Mouse (Mus musculus): ENCODE results near the gene Id2. TPM values are rescaled to one million over a fixed set of nuclear protein-coding genes. Genes with fewer than 3 reads are reported as not detected.

Id2 gene
- polyA plus RNA-seq, 1 experiment, result 88.2 TPM

DNA sequence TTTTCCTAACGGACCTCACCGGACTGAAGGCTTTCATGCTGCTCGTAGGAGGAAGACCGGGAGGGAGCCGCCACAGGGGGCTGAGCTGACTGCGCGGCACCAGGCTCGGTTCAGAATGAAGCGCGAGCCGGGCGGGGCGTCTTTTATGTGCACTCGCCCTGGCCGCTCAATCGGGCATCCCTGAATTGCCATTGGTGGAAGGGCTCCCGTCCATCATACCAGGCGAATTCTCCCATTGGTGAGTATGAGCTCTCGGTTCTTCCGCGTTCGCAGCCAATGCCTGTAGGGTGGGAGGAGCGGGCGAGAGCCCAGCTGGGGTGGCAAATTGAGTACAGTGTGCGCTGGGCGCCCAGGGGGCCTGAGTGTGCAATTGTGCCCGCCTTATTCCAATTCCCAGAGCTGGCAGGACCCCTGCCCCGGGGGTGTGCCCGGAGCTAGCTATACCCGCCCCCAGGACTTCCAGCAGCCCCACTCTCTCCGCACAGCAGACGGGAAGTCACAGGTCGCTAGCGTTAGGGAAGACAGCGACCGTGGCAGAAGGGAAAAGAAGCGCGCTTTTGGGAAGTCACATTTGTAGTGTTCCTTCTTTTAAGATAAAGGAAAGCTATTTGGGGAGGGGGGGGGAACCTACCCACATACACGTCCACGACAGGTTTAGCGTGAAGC lies 833 bp downstream of the Id2 start:
- H3K27ac ChIP-seq (ENCODE audit: insufficient read depth, low read depth, low read length), result peak overlapping the region; percentile 76
- TF ChIP-seq CTCF (IDR thresholded peaks at IDR 0.05; ENCODE audit: extremely low read depth, insufficient read length, insufficient replicate concordance, low read depth, low read length), result no peak
- peak; percentile 99 for TF ChIP-seq POLR2A (IDR thresholded peaks at IDR 0.05; ENCODE audit: low read depth, low read length)

GRCm38 (mm10) chr12:25095538-25095937 lies 1.4 kb downstream of the Id2 start:
- Histone ChIP-seq H3K27ac (ENCODE audit: insufficient read depth, low read depth, low read length) (peak overlapping the region; percentile 55), H3K27me3 (ENCODE audit: control insufficient read depth, insufficient read depth, low read length) (no peaks in the 10 kb centered on the region), H3K36me3 (ENCODE audit: control insufficient read depth, insufficient read depth, low read length) (no peaks in the 10 kb centered on the region), H3K4me3 (ENCODE audit: low read depth, low read length) (peak overlapping the region; percentile 85), H3K4me1 (ENCODE audit: control insufficient read depth, insufficient read depth, insufficient read length, low read length) (peaks cover 20% of the 10 kb centered on the region)
- under 1% methylated on average over 19 of the region's 19 CpGs for WGBS
- no peak for TF ChIP-seq CTCF (IDR thresholded peaks at IDR 0.05; ENCODE audit: extremely low read depth, insufficient read length, insufficient replicate concordance, low read depth, low read length)
- no peak for TF ChIP-seq POLR2A (IDR thresholded peaks at IDR 0.05; ENCODE audit: low read depth, low read length)

More for the DNA sequence above, 833 bp downstream of the Id2 start:
- Histone ChIP-seq H3K4me3 (ENCODE audit: low read depth, low read length) (peak overlapping the region; percentile 85), H3K36me3 (ENCODE audit: control insufficient read depth, insufficient read depth, low read length) (no peaks in the 10 kb centered on the region), H3K4me1 (ENCODE audit: control insufficient read depth, insufficient read depth, insufficient read length, low read length) (peaks cover 22% of the 10 kb centered on the region), H3K27me3 (ENCODE audit: control insufficient read depth, insufficient read depth, low read length) (no peaks in the 10 kb centered on the region)
- under 1% methylated on average over 41 of the region's 41 CpGs for WGBS

DNA sequence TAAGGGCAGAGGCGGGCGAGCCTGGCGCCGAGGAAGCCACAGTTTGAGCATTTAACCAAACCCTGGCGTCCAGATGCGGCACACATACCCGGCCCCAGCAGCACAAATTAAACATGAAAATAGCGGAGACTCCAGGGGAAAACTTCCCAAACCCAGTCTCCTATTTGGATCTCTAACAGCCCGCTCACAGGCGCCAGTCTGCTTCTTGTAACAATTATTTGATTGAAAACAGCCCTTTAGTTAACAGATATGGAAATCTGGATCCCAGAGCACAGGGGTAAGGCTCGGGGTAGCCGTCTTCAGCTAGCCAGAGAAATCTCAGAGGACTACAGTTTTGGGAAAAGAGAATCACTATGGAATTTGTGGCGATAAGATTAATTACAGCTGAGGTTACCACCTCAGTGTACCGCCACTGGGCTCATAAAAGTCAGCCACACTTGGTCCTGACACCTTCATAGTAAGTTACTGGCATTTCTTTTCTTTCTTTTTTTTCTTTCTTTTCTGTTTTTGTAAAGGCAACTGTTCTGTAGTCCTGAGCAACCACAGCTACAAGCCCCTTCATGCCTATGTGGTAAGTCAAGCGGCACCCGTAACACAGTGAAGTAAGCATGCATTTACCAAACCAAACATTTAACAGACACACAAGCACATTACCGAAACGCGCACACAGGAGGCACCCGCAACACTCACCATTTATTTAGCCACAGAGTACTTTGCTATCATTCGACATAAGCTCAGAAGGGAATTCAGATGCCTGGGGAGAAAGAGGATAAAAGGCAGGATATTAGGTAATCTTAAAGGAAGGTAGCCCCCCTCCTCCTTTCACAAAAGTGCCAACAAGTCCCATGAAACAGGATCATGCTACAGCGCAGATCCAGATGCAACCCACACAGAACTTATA lies 2.1 kb downstream of the Id2 start:
- H3K36me3 ChIP-seq (ENCODE audit: control insufficient read depth, insufficient read depth, low read length), result no peaks in the 10 kb centered on the region
- H3K4me3 ChIP-seq (ENCODE audit: low read depth, low read length), result peak overlapping the region; percentile 85
- H3K27me3 ChIP-seq (ENCODE audit: control insufficient read depth, insufficient read depth, low read length), result no peaks in the 10 kb centered on the region
- TF ChIP-seq CTCF (IDR thresholded peaks at IDR 0.05; ENCODE audit: extremely low read depth, insufficient read length, insufficient replicate concordance, low read depth, low read length), result no peak
- no peak for TF ChIP-seq POLR2A (IDR thresholded peaks at IDR 0.05; ENCODE audit: low read depth, low read length)
- under 1% methylated on average over 22 of the region's 22 CpGs for WGBS
- peak overlapping the region; percentile 55 for H3K27ac ChIP-seq (ENCODE audit: insufficient read depth, low read depth, low read length)
- H3K4me1 ChIP-seq (ENCODE audit: control insufficient read depth, insufficient read depth, insufficient read length, low read length), result peaks cover 20% of the 10 kb centered on the region

DNA sequence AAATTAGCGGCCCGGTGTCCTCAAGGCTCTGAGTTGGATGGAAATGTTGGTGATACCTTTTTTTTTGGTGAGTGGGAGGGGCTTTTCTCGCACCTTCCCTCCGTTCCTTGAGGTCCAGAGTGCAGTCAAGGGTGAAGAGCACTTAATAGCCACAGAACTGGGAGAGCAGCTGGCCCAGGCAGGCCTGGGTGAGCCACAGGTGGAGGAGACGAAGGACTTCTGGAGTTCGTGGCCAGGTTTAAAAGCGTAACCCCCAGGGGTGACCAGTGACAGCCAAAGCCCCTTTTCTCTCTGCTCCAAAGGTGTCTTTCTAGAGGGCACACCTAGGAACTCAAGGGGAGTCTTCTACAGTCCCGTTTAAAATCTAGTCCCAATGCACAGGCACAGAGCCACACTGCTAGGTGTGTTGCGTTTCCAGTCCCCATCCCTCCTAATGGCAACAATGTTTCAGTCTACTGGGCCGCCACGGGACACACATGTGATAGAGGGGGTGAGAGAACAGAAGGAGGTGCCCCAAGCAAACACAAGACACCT lies 3.6 kb downstream of the Id2 start:
- Histone ChIP-seq H3K4me1 (ENCODE audit: control insufficient read depth, insufficient read depth, insufficient read length, low read length) (peaks cover 19% of the 10 kb centered on the region), H3K27ac (ENCODE audit: insufficient read depth, low read depth, low read length) (peak overlapping the region; percentile 3; the same call in 1 of the 2 replicates), H3K36me3 (ENCODE audit: control insufficient read depth, insufficient read depth, low read length) (no peaks in the 10 kb centered on the region), H3K4me3 (ENCODE audit: low read depth, low read length) (peak overlapping the region; percentile 31), H3K27me3 (ENCODE audit: control insufficient read depth, insufficient read depth, low read length) (no peaks in the 10 kb centered on the region)
- TF ChIP-seq CTCF (IDR thresholded peaks at IDR 0.05; ENCODE audit: extremely low read depth, insufficient read length, insufficient replicate concordance, low read depth, low read length), result no peak
- TF ChIP-seq POLR2A (IDR thresholded peaks at IDR 0.05; ENCODE audit: low read depth, low read length), result no peak
- WGBS, result 23% methylated on average over 11 of the region's 11 CpGs

- Histone ChIP-seq H3K4me1 (ENCODE audit: control insufficient read depth, insufficient read depth, insufficient read length, low read length) (peaks cover 17% of the 10 kb centered on the region), H3K27me3 (ENCODE audit: control insufficient read depth, insufficient read depth, low read length) (no peaks in the 10 kb centered on the region), H3K4me3 (ENCODE audit: low read depth, low read length) (peak overlapping the region; percentile 59), H3K27ac (ENCODE audit: insufficient read depth, low read depth, low read length) (peak overlapping the region; percentile 3; the same call in 1 of the 2 replicates), H3K36me3 (ENCODE audit: control insufficient read depth, insufficient read depth, low read length) (no peaks in the 10 kb centered on the region)
- TF ChIP-seq POLR2A (IDR thresholded peaks at IDR 0.05; ENCODE audit: low read depth, low read length) (no peak), CTCF (IDR thresholded peaks at IDR 0.05; ENCODE audit: extremely low read depth, insufficient read length, insufficient replicate concordance, low read depth, low read length) (no peak)
- WGBS, result 3% methylated on average over 17 of the region's 17 CpGs
Measured at GRCm38 (mm10) chr12:25092751-25093211, 4.2 kb downstream of the Id2 start.

GRCm38 (mm10) chr12:25092027-25092704 lies 4.8 kb downstream of the Id2 start:
- no peaks in the 10 kb centered on the region for H3K36me3 ChIP-seq (ENCODE audit: control insufficient read depth, insufficient read depth, low read length)
- H3K27ac ChIP-seq (ENCODE audit: insufficient read depth, low read depth, low read length), result no peak overlapping the region
- TF ChIP-seq CTCF (IDR thresholded peaks at IDR 0.05; ENCODE audit: extremely low read depth, insufficient read length, insufficient replicate concordance, low read depth, low read length) (peak; percentile 99), POLR2A (IDR thresholded peaks at IDR 0.05; ENCODE audit: low read depth, low read length) (0 out of 2 replicates have a peak, but pooled peaks have one; percentile 27)
- WGBS, result 11% methylated on average over 25 of the region's 25 CpGs
- H3K4me3 ChIP-seq (ENCODE audit: low read depth, low read length), result peak overlapping the region; percentile 59
- H3K4me1 ChIP-seq (ENCODE audit: control insufficient read depth, insufficient read depth, insufficient read length, low read length), result peaks cover 14% of the 10 kb centered on the region
- no peaks in the 10 kb centered on the region for H3K27me3 ChIP-seq (ENCODE audit: control insufficient read depth, insufficient read depth, low read length)

Measured in small intestine, adult 2 months (tissue).